Mouse (Mus musculus): ENCODE results near the gene Tex14.
"Not testable (repeated sequence)": the region's sequence is repeated elsewhere in the genome, so short reads cannot be mapped to it uniquely, and the experiment has no call there.

Gene Tex14

DNA sequence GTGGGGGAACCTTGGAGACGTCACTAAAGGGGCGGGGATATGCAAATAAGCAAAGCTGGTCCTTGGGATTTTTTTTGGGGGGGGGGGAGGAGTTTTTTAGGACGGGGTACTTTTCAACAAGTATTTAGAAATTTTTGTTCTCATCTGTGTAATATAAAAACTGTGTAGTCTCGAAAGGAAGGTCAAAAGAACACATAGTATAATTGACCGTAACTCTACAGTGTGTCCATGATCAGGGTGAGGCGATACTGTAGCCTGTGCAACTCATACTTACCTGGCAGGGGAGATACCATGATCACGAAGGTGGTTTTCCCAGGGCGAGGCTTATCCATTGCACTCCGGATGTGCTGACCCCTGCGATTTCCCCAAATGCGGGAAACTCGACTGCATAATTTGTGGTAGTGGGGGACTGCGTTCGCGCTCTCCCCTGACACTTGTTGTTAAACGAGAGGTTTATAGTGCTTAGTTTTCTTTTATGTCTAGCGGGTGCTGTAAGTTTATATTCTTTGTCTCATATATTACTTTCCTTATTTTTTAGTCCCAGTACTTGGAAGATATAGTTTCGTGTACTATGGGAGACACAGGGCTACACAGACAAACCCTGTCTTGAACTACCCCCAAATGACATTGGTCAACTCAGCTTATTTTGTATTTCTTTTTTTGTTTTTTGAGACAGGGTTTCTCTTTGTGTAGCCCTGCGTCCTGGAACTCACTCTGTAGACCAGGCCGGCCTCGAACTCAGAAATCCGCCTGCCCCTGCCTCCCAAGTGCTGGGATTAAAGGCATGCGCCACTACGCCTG is 21.8 kb downstream of the Tex14 start:
- peak; percentile 81 for DNase-seq

- DNase-seq: no peak
Observed at GRCm38 (mm10) chr11:87427273-87428050, 22.6 kb downstream of the Tex14 start.

GRCm38 (mm10) chr11:87428051-87428673 is 23.3 kb downstream of the Tex14 start:
- no peak for DNase-seq

DNA sequence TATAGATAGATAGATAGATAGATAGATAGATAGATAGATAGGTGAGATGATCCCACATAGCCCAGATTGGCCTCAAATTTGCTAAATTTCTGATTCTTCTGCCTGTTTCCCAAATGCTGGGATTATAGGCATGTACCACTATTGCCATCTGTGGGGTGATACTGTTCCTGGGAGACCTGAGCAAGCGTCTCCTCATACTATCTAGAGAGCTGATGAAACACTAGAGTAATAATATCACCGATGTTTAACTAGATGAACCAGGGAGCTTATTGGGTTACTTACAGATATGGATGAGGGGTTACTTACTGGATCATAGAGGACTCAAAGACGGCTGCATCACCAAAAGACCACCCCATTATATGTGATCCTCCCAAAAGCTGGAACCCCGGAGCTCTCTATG is 24.5 kb downstream of the Tex14 start:
- DNase-seq: no peak

GRCm38 (mm10) chr11:87430374-87430773 is 25.5 kb downstream of the Tex14 start:
- no peak for DNase-seq

- not testable (repeated sequence) for DNase-seq
Observed at GRCm38 (mm10) chr11:87431813-87432212, 26.9 kb downstream of the Tex14 start.

DNA sequence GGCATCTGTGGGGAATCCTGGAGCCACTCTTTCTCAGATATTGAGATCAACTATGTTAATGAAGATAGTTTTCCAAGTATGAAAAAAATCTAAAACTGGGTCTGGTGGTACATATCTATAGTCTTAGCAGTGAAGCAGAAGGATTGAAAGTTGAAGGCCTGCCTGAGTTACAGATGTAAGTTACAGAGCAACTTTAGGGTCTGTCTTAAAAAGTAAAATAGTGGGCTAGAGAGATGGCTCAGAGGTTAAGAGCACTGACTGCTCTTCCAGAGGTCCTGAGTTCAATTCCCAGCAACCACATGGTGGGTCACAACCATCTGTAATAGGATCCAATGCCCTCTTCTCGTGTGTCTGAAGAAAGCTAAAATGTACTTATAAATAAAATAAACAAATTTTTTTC is 27.6 kb downstream of the Tex14 start:
- no peak for DNase-seq

GRCm38 (mm10) chr11:87432933-87433669 is 28.2 kb downstream of the Tex14 start:
- no peak for DNase-seq

GRCm38 (mm10) chr11:87435107-87435506 is 30.2 kb downstream of the Tex14 start:
- DNase-seq: not testable (repeated sequence)

GRCm38 (mm10) chr11:87436326-87437232 is 31.7 kb downstream of the Tex14 start:
- DNase-seq: no peak

DNA sequence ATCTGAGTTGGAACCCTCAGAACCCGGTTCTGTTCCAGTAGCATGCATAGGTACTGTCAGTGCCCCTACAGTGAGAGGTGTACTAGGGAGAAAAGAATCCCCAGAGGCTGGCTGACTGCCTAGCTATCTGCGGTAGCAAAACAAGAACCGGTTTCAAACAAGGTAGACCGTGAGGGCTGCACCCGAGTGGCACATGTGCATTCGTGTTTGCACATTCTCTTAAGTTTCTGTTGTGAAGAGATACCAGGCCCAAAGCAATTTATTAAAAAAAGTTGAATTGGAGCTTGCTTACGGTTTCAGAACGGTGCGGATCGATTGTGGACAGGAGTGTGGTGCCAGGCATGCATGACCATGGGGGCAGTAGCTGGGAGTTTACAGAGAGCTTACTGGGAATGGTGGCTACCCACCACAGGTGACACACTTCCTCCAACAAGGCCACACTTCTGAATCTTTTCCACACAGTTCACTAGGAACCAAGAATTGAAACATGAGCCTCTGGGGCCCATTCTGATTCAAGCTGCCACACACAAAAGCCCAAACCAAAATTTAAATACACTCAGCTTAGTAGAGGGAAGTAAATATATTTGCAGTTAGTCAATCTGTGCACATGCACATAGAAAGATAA is 35.0 kb downstream of the Tex14 start:
- no peak for DNase-seq

DNA sequence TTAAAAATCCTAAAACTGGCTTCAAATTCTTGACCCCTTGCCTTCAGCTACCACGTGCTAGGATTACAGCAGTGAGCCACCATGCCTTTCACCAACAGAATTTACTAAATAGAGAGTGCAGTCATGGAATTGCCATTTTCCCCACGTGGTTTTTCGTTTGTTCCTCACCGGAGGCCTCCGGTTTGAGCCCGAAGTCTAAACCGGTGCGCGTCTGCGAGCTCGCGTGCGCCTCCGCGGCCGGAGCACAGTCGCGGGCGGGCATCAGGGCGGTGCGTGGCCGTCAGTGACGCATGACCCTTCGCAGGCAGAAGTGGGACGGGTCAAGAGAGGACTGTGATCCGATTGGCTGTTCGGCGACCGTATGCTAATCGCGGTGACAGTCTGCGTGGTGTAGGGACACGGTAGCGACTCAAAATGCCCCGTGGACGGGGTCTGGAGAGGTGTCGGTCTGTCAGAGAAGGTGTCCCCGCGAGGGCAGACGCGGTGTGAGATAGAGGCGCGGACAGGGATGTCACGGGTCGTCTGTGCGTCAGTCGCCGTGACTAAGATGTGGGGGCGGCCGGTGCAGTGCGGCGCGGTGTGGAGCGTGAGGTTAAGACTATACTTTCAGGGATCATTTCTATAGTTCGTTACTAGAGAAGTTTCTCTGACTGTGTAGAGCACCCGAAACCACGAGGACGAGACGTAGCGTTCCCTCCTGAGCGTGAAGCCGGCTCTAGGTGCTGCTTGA is 37.9 kb downstream of the Tex14 start:
- peak; percentile 82 for DNase-seq

- DNase-seq: no peak
Observed at GRCm38 (mm10) chr11:87443373-87443883, 38.6 kb downstream of the Tex14 start.

GRCm38 (mm10) chr11:87444056-87444455 is 39.2 kb downstream of the Tex14 start:
- not testable (repeated sequence) for DNase-seq

DNA sequence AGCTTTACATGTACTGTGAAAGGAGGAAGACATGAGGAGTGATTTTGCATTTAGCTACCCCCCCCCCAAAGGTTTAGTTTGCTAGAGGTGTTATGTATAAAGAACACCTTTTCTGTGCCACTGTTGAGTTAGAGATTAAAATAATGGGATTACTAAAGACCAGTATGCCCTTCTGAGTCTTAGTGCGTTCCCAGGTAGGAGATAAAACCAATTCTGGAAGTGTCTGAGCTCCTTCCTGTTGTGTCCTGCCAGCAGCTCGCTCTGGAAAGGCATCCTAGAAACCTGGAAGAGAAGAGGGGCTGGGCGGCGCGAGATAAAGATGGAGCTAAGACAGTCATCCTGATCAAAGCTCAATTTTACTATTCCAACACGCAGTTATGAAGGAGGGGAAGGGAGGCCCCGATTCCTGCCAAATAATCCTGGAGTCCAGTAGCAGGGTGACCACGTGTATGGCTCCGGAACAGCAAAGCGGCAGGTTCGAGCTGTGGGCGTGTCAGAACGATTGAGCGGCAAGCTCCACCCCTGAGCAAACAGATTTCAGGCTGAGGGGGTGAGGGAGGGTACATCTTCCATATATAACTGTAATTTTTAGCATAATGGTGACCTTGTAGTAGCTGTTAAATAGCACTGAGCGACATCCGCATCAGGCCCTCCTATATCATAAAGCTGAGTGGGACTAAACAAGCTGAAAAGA is 40.0 kb downstream of the Tex14 start:
- no peak for DNase-seq

DNA sequence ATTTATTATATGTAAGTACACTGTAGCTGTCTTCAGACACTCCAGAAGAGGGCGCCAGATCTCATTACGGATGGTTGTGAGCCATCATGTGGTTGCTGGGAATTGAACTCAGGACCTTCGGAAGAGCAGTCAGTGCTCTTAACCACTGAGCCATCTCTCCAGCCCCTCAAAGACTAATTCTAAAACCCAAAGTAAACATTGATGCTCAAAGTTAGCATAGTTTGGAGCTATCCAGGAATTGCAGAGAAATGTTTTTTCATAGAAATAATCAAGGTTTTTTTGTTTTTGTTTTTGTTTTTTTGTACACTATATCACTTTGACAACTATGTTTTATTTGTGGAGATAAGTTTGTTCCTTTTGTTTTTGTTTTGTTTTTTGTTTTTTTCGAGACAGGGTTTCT is 40.7 kb downstream of the Tex14 start:
- not testable (repeated sequence) for DNase-seq

DNA sequence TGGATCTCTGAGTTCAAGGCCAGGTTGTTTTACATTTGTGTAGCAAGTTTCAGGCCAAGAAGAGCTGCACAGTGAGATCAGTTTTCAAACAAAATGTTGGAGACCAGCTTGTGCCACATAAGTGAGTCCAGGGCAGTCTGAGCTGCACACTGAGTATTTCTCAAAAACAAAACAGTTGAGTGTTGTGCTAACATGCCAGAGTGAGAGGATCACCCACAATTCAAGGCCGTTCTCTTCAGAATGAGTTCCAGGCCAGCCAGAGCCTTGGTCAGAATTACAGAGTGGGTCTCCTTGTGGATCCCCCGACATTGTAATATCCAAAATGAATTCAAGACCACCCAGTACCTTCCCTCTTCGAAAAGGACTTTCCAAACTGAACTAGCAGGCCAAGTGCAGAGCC is 41.3 kb downstream of the Tex14 start:
- no peak for DNase-seq

GRCm38 (mm10) chr11:87447429-87447828 is 42.6 kb downstream of the Tex14 start:
- DNase-seq: no peak

GRCm38 (mm10) chr11:87448081-87448475 is 43.2 kb downstream of the Tex14 start:
- DNase-seq: peak; percentile 93

Measured in cerebellum, adult 11 months (tissue).